Mouse (Mus musculus) ES-CJ7 (cell line): ENCODE measurements around the gene Cog7.

Source experiments
- DNase-seq: peaks from one replicate; pipeline ENCODE4 v3.0.0; 2011; ENCODE audit warnings: low read depth, low spot score

Cog7 gene

GRCm38 (mm10) chr7:121954891-121955669, 26.4 kb downstream of the Cog7 start:
- no peak for DNase-seq

GRCm38 (mm10) chr7:121947513-121947912, 34.0 kb downstream of the Cog7 start:
- DNase-seq = peak; percentile 6

GRCm38 (mm10) chr7:121946196-121946595, 35.3 kb downstream of the Cog7 start:
- no peak for DNase-seq

GRCm38 (mm10) chr7:121942371-121942770, 39.1 kb downstream of the Cog7 start:
- no peak for DNase-seq

- no peak for DNase-seq
Measured at GRCm38 (mm10) chr7:121941640-121942039, 39.9 kb downstream of the Cog7 start.

GRCm38 (mm10) chr7:121941016-121941415, 40.5 kb downstream of the Cog7 start:
- no peak for DNase-seq

- no peak for DNase-seq
Measured at GRCm38 (mm10) chr7:121939729-121940128, 41.8 kb downstream of the Cog7 start.

GRCm38 (mm10) chr7:121939244-121939643, 42.3 kb downstream of the Cog7 start:
- no peak for DNase-seq

- DNase-seq = no peak
Measured at GRCm38 (mm10) chr7:121938124-121938891, 43.2 kb downstream of the Cog7 start.

- DNase-seq = no peak
Measured at GRCm38 (mm10) chr7:121936861-121937630, 44.5 kb downstream of the Cog7 start.

- DNase-seq = no peak
Measured at GRCm38 (mm10) chr7:121935906-121936794, 45.4 kb downstream of the Cog7 start.

- DNase-seq = no peak
Measured at GRCm38 (mm10) chr7:121934346-121934745, 47.2 kb downstream of the Cog7 start.

GRCm38 (mm10) chr7:121933675-121934074, 47.8 kb downstream of the Cog7 start:
- no peak for DNase-seq

GRCm38 (mm10) chr7:121931246-121931645, 50.3 kb downstream of the Cog7 start:
- DNase-seq = no peak

GRCm38 (mm10) chr7:121927882-121928281, 53.6 kb downstream of the Cog7 start:
- no peak for DNase-seq

GRCm38 (mm10) chr7:121924361-121924760, 57.1 kb downstream of the Cog7 start:
- no peak for DNase-seq

GRCm38 (mm10) chr7:121913944-121914343, 67.6 kb downstream of the Cog7 start:
- DNase-seq = no peak

- DNase-seq = peak; percentile 17
Measured at GRCm38 (mm10) chr7:121912250-121912649, 69.3 kb downstream of the Cog7 start.

- DNase-seq = no peak
Measured at GRCm38 (mm10) chr7:121906879-121907278, 74.6 kb downstream of the Cog7 start.

- no peak for DNase-seq
Measured at GRCm38 (mm10) chr7:121902757-121903411, 78.6 kb downstream of the Cog7 start.

- peak; percentile 10 for DNase-seq
Measured at GRCm38 (mm10) chr7:121899940-121900339, 81.6 kb downstream of the Cog7 start.
